Mouse (Mus musculus): ENCODE data around the gene 1700025G04Rik. TPM values are rescaled to one million over a fixed set of nuclear protein-coding genes. Genes with fewer than 3 reads are reported as not detected.

Gene 1700025G04Rik
- polyA plus RNA-seq, 1 experiment from 2014 or later = 20.6 TPM

DNA sequence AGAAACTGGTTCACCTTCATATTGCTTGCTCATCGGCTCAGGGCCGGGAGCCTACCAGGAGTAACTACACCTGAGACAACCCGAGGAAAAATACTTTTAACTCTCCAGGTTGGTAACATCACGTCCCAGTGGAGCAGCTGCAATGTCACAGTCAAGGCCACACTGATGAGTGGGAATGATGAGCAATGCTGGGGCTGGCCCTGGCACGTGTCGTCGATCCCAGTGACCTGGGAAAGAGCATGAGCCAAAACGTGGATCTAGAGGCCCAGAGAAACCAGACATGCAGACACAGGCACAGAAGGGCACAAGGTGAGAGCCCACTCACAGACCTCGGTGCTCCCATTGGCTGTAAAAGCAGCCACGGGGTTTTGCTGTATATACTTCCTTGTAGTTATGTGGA lies 202.8 kb downstream of the 1700025G04Rik start:
- DNase-seq (ENCODE audit: low spot score) (no peak), ATAC-seq (ENCODE audit: low FRiP score, low TSS enrichment) (no peak)
- Histone ChIP-seq H3K9me3 (ENCODE audit: control insufficient read depth, low read length) (no peaks in the 10 kb centered on the region), H3K9ac (ENCODE audit: low read length) (no peak overlapping the region), H3K4me3 (ENCODE audit: low read depth, low read length) (no peak overlapping the region), H3K36me3 (ENCODE audit: control insufficient read depth, insufficient read depth, low read length) (no peaks in the 10 kb centered on the region), H3K4me1 (replicated peaks; ENCODE audit: control insufficient read depth, insufficient read depth) (peaks cover 3% of the 10 kb centered on the region; the same call in 1 of the 2 replicates), H3K4me2 (replicated peaks; ENCODE audit: low read depth) (no peak overlapping the region), H3K27me3 (ENCODE audit: control insufficient read depth, insufficient read depth, low read length) (no peaks in the 10 kb centered on the region), H3K27ac (replicated peaks) (no peak overlapping the region)
- TF ChIP-seq EP300 (optimal IDR thresholded peaks at IDR 0.05) (no peak), CTCF (IDR thresholded peaks at IDR 0.05; ENCODE audit: low read depth) (no peak)
- WGBS = 73% methylated on average over 10 of the region's 10 CpGs

DNA sequence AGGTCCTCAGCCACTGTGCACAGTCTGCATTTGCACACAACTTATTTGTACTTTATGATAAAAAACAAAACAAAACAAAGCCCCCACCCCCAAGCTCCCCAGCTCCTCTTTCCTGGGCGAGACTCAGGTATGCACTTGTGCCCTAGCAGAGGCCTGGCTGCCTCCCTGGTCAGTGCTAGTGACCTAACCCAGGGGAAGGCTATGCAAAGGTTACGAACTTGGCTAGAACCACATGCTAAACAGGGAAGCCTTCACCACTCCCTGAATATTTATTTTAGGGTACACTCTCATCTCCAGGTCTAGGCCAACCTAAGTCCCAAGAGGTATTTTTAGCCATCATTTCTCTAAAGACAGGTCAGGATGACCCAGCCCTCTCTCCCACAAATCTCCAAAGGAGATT lies 203.8 kb downstream of the 1700025G04Rik start:
- no peak overlapping the region for H3K9ac ChIP-seq (ENCODE audit: low read length)
- no peak overlapping the region for H3K4me3 ChIP-seq (ENCODE audit: low read depth, low read length)
- no peaks in the 10 kb centered on the region for H3K9me3 ChIP-seq (ENCODE audit: control insufficient read depth, low read length)
- DNase-seq (ENCODE audit: low spot score) = no peak
- WGBS = 94% methylated on average over 2 of the region's 2 CpGs
- H3K4me1 ChIP-seq (replicated peaks; ENCODE audit: control insufficient read depth, insufficient read depth) = peaks cover 3% of the 10 kb centered on the region; the same call in 1 of the 2 replicates
- H3K27me3 ChIP-seq (ENCODE audit: control insufficient read depth, insufficient read depth, low read length) = no peaks in the 10 kb centered on the region
- no peak overlapping the region for H3K27ac ChIP-seq (replicated peaks)
- no peak for ATAC-seq (ENCODE audit: low FRiP score, low TSS enrichment)
- H3K4me2 ChIP-seq (replicated peaks; ENCODE audit: low read depth) = no peak overlapping the region
- TF ChIP-seq CTCF (IDR thresholded peaks at IDR 0.05; ENCODE audit: low read depth) (no peak), EP300 (optimal IDR thresholded peaks at IDR 0.05) (no peak)
- no peaks in the 10 kb centered on the region for H3K36me3 ChIP-seq (ENCODE audit: control insufficient read depth, insufficient read depth, low read length)

DNA sequence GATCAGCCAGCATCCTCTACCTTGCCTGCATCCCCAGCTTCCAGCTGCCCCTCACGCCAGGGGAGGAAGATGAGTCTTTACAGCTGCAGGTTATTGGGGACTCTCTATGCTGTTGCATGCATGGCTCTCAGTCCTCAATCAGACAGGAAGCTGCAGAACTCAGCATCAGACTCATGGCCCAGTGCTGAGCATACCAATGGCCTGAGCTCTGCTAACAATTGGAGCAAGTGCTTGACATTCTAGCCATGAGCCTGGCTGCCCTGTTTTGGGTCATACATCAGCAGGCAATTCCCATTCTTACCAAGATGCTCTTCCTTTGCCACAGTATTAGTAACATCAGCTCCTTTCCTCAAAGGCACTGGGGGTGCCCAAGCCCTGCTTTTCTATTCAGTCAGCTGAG lies 208.7 kb downstream of the 1700025G04Rik start:
- no peak overlapping the region for H3K27ac ChIP-seq (replicated peaks)
- H3K36me3 ChIP-seq (ENCODE audit: control insufficient read depth, insufficient read depth, low read length) = no peaks in the 10 kb centered on the region
- TF ChIP-seq CTCF (IDR thresholded peaks at IDR 0.05; ENCODE audit: low read depth) = no peak
- TF ChIP-seq EP300 (optimal IDR thresholded peaks at IDR 0.05) = no peak
- no peak overlapping the region for H3K9ac ChIP-seq (ENCODE audit: low read length)
- no peak overlapping the region for H3K4me2 ChIP-seq (replicated peaks; ENCODE audit: low read depth)
- H3K27me3 ChIP-seq (ENCODE audit: control insufficient read depth, insufficient read depth, low read length) = no peaks in the 10 kb centered on the region
- no peak for DNase-seq (ENCODE audit: low spot score)
- H3K9me3 ChIP-seq (ENCODE audit: control insufficient read depth, low read length) = no peaks in the 10 kb centered on the region
- H3K4me1 ChIP-seq (replicated peaks; ENCODE audit: control insufficient read depth, insufficient read depth) = no peaks in the 10 kb centered on the region
- ATAC-seq (ENCODE audit: low FRiP score, low TSS enrichment) = no peak
- no peak overlapping the region for H3K4me3 ChIP-seq (ENCODE audit: low read depth, low read length)
- 88% methylated on average over 1 of the region's 1 CpGs for WGBS

DNA sequence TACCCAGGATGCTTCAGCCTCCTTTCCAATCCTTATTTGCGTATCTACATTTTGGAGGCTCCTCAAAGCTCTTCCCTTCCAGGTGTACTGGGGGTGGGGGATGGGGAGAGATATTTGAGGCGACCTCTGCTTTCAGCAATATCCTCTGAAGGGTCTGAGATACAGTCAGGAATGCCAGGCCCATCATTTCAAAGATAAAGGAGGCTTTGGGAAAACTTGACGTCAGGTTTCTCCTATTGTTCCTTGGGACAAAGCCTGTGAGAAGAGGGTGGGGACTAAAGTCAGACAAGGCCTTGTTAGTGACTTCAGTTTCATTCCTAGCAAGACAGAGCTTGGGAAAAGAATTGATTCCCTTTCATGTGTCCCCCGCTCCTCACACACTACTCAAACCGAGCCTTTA lies 209.2 kb downstream of the 1700025G04Rik start:
- no peaks in the 10 kb centered on the region for H3K27me3 ChIP-seq (ENCODE audit: control insufficient read depth, insufficient read depth, low read length)
- no peak overlapping the region for H3K4me2 ChIP-seq (replicated peaks; ENCODE audit: low read depth)
- no peaks in the 10 kb centered on the region for H3K4me1 ChIP-seq (replicated peaks; ENCODE audit: control insufficient read depth, insufficient read depth)
- no peaks in the 10 kb centered on the region for H3K9me3 ChIP-seq (ENCODE audit: control insufficient read depth, low read length)
- TF ChIP-seq CTCF (IDR thresholded peaks at IDR 0.05; ENCODE audit: low read depth) (no peak), EP300 (optimal IDR thresholded peaks at IDR 0.05) (no peak)
- no peak overlapping the region for H3K4me3 ChIP-seq (ENCODE audit: low read depth, low read length)
- DNase-seq (ENCODE audit: low spot score) (no peak), ATAC-seq (ENCODE audit: low FRiP score, low TSS enrichment) (no peak)
- no peak overlapping the region for H3K27ac ChIP-seq (replicated peaks)
- H3K9ac ChIP-seq (ENCODE audit: low read length) = no peak overlapping the region
- H3K36me3 ChIP-seq (ENCODE audit: control insufficient read depth, insufficient read depth, low read length) = no peaks in the 10 kb centered on the region
- 75% methylated on average over 5 of the region's 5 CpGs for WGBS

DNA sequence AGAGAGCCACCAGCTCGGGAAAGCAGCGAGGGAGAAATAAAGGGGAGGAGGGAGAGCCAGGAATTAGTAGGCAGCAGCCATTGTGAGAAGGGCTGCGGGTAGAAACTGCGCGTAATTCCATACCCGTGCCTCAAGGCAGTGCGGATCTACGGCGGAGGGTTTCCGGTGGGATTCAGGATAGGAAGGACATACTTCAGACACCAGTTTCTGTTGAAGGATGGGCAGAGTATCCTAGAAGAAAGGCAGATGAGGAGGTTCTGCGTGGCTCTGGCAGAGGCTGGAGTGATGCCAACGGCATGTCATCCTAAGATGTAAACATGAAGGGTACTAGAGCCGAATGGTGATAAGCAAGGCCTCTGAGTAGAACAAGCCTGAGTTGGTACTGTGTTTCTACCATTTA lies 210.0 kb downstream of the 1700025G04Rik start:
- H3K9me3 ChIP-seq (ENCODE audit: control insufficient read depth, low read length) = no peaks in the 10 kb centered on the region
- H3K4me2 ChIP-seq (replicated peaks; ENCODE audit: low read depth) = no peak overlapping the region
- no peak for TF ChIP-seq CTCF (IDR thresholded peaks at IDR 0.05; ENCODE audit: low read depth)
- TF ChIP-seq EP300 (optimal IDR thresholded peaks at IDR 0.05) = no peak
- H3K4me3 ChIP-seq (ENCODE audit: low read depth, low read length) = no peak overlapping the region
- 83% methylated on average over 13 of the region's 13 CpGs for WGBS
- no peaks in the 10 kb centered on the region for H3K4me1 ChIP-seq (replicated peaks; ENCODE audit: control insufficient read depth, insufficient read depth)
- H3K36me3 ChIP-seq (ENCODE audit: control insufficient read depth, insufficient read depth, low read length) = no peaks in the 10 kb centered on the region
- H3K27ac ChIP-seq (replicated peaks) = no peak overlapping the region
- H3K27me3 ChIP-seq (ENCODE audit: control insufficient read depth, insufficient read depth, low read length) = no peaks in the 10 kb centered on the region
- H3K9ac ChIP-seq (ENCODE audit: low read length) = no peak overlapping the region
- no peak for ATAC-seq (ENCODE audit: low FRiP score, low TSS enrichment)
- no peak for DNase-seq (ENCODE audit: low spot score)

DNA sequence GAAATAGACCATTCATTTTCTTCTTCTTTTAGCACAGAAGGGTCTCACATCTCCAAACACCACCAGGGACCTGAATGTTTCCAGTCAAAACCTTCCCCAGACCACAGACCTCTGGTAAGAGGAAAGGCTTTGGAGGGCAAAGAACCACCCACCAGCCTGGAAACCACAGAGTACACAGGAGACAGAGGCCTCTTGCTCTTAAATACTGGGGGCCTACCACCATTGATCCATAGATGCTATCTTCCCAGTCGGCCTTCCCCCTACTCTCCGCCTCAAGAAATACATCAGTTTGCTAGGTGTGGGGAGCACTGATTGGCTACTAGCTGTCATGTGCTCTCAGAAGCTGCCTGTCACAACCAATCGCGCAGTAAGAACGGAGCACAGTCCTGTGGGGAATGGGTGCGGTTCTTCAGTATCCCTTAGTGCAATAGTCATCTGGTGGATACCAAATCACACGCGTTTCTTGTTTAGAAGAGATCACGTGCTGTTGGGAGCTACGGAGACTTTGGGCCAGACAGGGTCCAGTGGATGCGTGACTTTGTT lies 210.5 kb downstream of the 1700025G04Rik start:
- H3K4me2 ChIP-seq (replicated peaks; ENCODE audit: low read depth) = no peak overlapping the region
- ATAC-seq (ENCODE audit: low FRiP score, low TSS enrichment) = no peak
- H3K27me3 ChIP-seq (ENCODE audit: control insufficient read depth, insufficient read depth, low read length) = no peaks in the 10 kb centered on the region
- no peaks in the 10 kb centered on the region for H3K36me3 ChIP-seq (ENCODE audit: control insufficient read depth, insufficient read depth, low read length)
- no peak for DNase-seq (ENCODE audit: low spot score)
- no peaks in the 10 kb centered on the region for H3K4me1 ChIP-seq (replicated peaks; ENCODE audit: control insufficient read depth, insufficient read depth)
- H3K9me3 ChIP-seq (ENCODE audit: control insufficient read depth, low read length) = no peaks in the 10 kb centered on the region
- no peak overlapping the region for H3K4me3 ChIP-seq (ENCODE audit: low read depth, low read length)
- no peak overlapping the region for H3K9ac ChIP-seq (ENCODE audit: low read length)
- 81% methylated on average over 11 of the region's 11 CpGs for WGBS
- no peak for TF ChIP-seq CTCF (IDR thresholded peaks at IDR 0.05; ENCODE audit: low read depth)
- no peak for TF ChIP-seq EP300 (optimal IDR thresholded peaks at IDR 0.05)
- no peak overlapping the region for H3K27ac ChIP-seq (replicated peaks)
